Comparison of ENCODE assay signal across 22 mouse cellular contexts in the genomic region with DNA sequence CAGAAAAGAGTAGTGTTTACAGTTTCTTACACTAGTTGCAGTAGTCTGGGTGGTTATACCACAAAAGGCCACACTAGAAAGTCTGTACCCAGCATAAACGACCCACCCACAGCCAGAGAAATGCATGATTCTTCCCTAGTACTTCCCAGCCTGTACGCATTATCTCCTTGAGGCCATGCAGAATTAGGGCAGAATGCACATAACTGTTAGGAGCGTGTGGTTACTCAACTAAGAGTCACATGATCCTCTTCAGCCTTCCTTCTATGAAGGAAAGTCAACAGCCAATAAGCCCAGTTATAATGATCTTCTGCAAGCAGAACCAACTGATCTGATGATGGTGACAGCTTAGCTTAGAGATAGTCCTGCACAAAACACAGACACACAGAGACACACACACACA. TPM values are rescaled to one million over a fixed set of nuclear protein-coding genes. Genes with fewer than 3 reads are reported as not detected.
DNase-seq lines count a peak whose midpoint lies in the region; ATAC-seq and TF ChIP-seq lines count a peak whose summit lies in the region.
"Had no signal": no experiment of that assay in that cellular context is flagged by ENCODE, and none has a peak within 500 bp of the region (broad histone marks: within the 10 kb centered on the region; RNA-seq: fewer than 3 reads in every experiment).

No protein-coding gene starts in this region.

- ATAC-seq in G1E (ENCODE audit: extremely low read depth, insufficient number of reproducible peaks, low FRiP score, poor library complexity, severe bottlenecking) = peak; percentile 34; the same call in 1 of the 2 replicates
- peak; percentile 59 for ATAC-seq in liver, embryonic 14.5 days (ENCODE audit: insufficient read depth)
- ATAC-seq in megakaryocyte progenitor cell, adult 5-6 weeks (replicated peaks; ENCODE audit: poor library complexity) = peak; percentile 81
- ATAC-seq: forebrain, embryonic 14.5 days had no signal

- no peak overlapping the region for H3K27ac ChIP-seq in liver, embryonic 14.5 days
- no peak overlapping the region for H3K27ac ChIP-seq in heart, adult 2 months
- H3K27ac ChIP-seq: embryonic facial prominence, embryonic 15.5 days; forebrain, embryonic 10.5 days; gastrocnemius, adult 2 months; heart, embryonic 10.5 days; heart, embryonic 15.5 days; hindbrain, embryonic 10.5 days; hindbrain, embryonic 14.5 days had no signal

- peaks cover 20% of the 10 kb centered on the region for H3K27me3 ChIP-seq in G1E (ENCODE audit: insufficient read depth, low read length)
- no peaks in the 10 kb centered on the region for H3K27me3 ChIP-seq in liver, embryonic 14.5 days (ENCODE audit: control insufficient read depth, insufficient read depth, low read length)
- H3K27me3 ChIP-seq in heart, adult 2 months (ENCODE audit: control insufficient read depth, insufficient read depth, low read length) = no peaks in the 10 kb centered on the region
- H3K27me3 ChIP-seq: embryonic facial prominence, embryonic 15.5 days; heart, embryonic 15.5 days had no signal

- WGBS in liver, embryonic 14.5 days (ENCODE audit: insufficient replicate concordance) = 12% methylated on average over 3 of the region's 3 CpGs
- WGBS in heart, adult 2 months = 66% methylated on average over 3 of the region's 3 CpGs

- no peak overlapping the region for H3K4me2 ChIP-seq in liver, embryonic 14.5 days (ENCODE audit: low read depth)
- H3K4me2 ChIP-seq: embryonic facial prominence, embryonic 15.5 days; heart, embryonic 15.5 days; hindbrain, embryonic 14.5 days had no signal

- TF ChIP-seq POLR2A in heart, adult 2 months (IDR thresholded peaks at IDR 0.05; ENCODE audit: insufficient read depth, low read depth, low read length) = no peak

- DNase-seq in G1E (ENCODE audit: low spot score) = no peak
- DNase-seq in adipocyte (ENCODE audit: low spot score) = peak; percentile 45
- DNase-seq in liver, embryonic 14.5 days (ENCODE audit: low read depth in 3 of 3, low spot score in 3 of 3) = no peak
- DNase-seq in layer of hippocampus, adult 9-11 months = no peak
- no peak for DNase-seq in c-Kit-positive CD71-positive TER-119-positive erythroid progenitor cells, embryonic 14.5 days (ENCODE audit: low spot score)
- DNase-seq in heart, adult 2 months = no peak
- DNase-seq: adrenal gland, postnatal 10 days; cerebellum, adult 11-12 months; cerebellum, adult 9-10 months; cerebellum, postnatal 25 days; gastrocnemius, adult 2 months; gastrocnemius, postnatal 25 days; heart, postnatal 14 days had no signal

- no peak for TF ChIP-seq CTCF in G1E (IDR thresholded peaks at IDR 0.05; ENCODE audit: low read depth, low read length)
- no peak for TF ChIP-seq CTCF in liver, embryonic 14.5 days (IDR thresholded peaks at IDR 0.05; ENCODE audit: low read depth)
- no peak for TF ChIP-seq CTCF in heart, adult 2 months (IDR thresholded peaks at IDR 0.05)

- no peak overlapping the region for H3K9ac ChIP-seq in liver, embryonic 14.5 days (replicated peaks)
- H3K9ac ChIP-seq in heart, adult 2 months (ENCODE audit: low read depth, low read length) = no peak overlapping the region
- H3K9ac ChIP-seq: embryonic facial prominence, embryonic 15.5 days; heart, embryonic 15.5 days; hindbrain, embryonic 14.5 days had no signal

- no peaks in the 10 kb centered on the region for H3K36me3 ChIP-seq in G1E (replicated peaks)
- H3K36me3 ChIP-seq in liver, embryonic 14.5 days (replicated peaks; ENCODE audit: control insufficient read depth, insufficient read depth, low read depth) = no peaks in the 10 kb centered on the region
- H3K36me3 ChIP-seq in heart, adult 2 months (ENCODE audit: control insufficient read depth, insufficient read depth, low read length) = no peaks in the 10 kb centered on the region
- H3K36me3 ChIP-seq: embryonic facial prominence, embryonic 15.5 days; forebrain, embryonic 10.5 days; heart, embryonic 10.5 days; heart, embryonic 15.5 days; hindbrain, embryonic 10.5 days had no signal

- peaks cover 19% of the 10 kb centered on the region for H3K4me1 ChIP-seq in G1E (ENCODE audit: insufficient read depth, low read depth, low read length)
- peaks cover 0 to 8% of the 10 kb centered on the region in 2 experiments; a peak in 2 of 4 replicates for H3K4me1 ChIP-seq in liver, embryonic 14.5 days (replicated peaks; ENCODE audit: control insufficient read depth in 2 of 2, insufficient read depth in 2 of 2, low read length in 1 of 2)
- H3K4me1 ChIP-seq in heart, adult 2 months (ENCODE audit: control insufficient read depth, insufficient read depth, low read length) = no peaks in the 10 kb centered on the region
- H3K4me1 ChIP-seq: embryonic facial prominence, embryonic 15.5 days; heart, embryonic 15.5 days; hindbrain, embryonic 10.5 days had no signal

- no peaks in the 10 kb centered on the region for H3K79me2 ChIP-seq in heart, adult 2 months (replicated peaks; ENCODE audit: control insufficient read depth, insufficient read depth, low read length)

- intact Hi-C loops in heart, adult 2 months (cut with DNase I) = loop anchor here (5.0 to 10.0 kb wide), 2 partner anchors 143 to 1125 kb away; partner anchors contain the start of gene Abcc12

- H3K4me3 ChIP-seq in G1E (ENCODE audit: low read depth, low read length) = no peak overlapping the region
- no peak overlapping the region for H3K4me3 ChIP-seq in liver, embryonic 14.5 days (ENCODE audit: insufficient read depth in 1 of 2, low read depth in 2 of 2, low read length in 2 of 2)
- H3K4me3 ChIP-seq in heart, adult 2 months = no peak overlapping the region
- H3K4me3 ChIP-seq: embryonic facial prominence, embryonic 15.5 days; erythroblast, embryonic 14.5 days; forebrain, embryonic 10.5 days; gastrocnemius, adult 2 months; heart, embryonic 10.5 days; heart, embryonic 15.5 days; hindbrain, embryonic 10.5 days had no signal

- TF ChIP-seq EP300 in liver, embryonic 14.5 days (IDR thresholded peaks at IDR 0.05; ENCODE audit: low read depth) = peak; percentile 44
- TF ChIP-seq EP300 in heart, adult 2 months (IDR thresholded peaks at IDR 0.05; ENCODE audit: insufficient read depth, low read depth, low read length) = no peak

- H3K9me3 ChIP-seq in G1E (replicated peaks) = no peaks in the 10 kb centered on the region
- H3K9me3 ChIP-seq in liver, embryonic 14.5 days (ENCODE audit: control insufficient read depth, low read length) = no peaks in the 10 kb centered on the region
- H3K9me3 ChIP-seq: embryonic facial prominence, embryonic 15.5 days; forebrain, embryonic 10.5 days; heart, embryonic 10.5 days; heart, embryonic 15.5 days; hindbrain, embryonic 10.5 days had no signal

RNA-seq across cellular contexts. Expression of gene 4921524J17Rik, which starts 26.9 kb away (rescaled TPM):
- total RNA-seq in G1E (2014; fragmentation: Nextera tagmentation) (31.5 and 35.1 TPM in 2 replicates), G1E (2017) (24.8 and 40.8 TPM in 2 replicates)
- polyA plus RNA-seq in G1E (2012) = 27.1 and 28.5 TPM in 2 replicates
- 5.4 and 7.0 TPM in 2 replicates for polyA plus RNA-seq in liver, embryonic 14.5 days (2012; rRNA removed)
- 15.4 and 17.1 TPM in 2 replicates for polyA plus RNA-seq in liver, embryonic 14.5 days (2014; fragmentation: Nextera tagmentation; extraction: Ambion mirVana)
- total RNA-seq in megakaryocyte progenitor cell, adult 5-6 weeks (2015) = 33.6 and 42.2 TPM in 2 replicates
- 58.3 and 61.4 TPM in 2 replicates for total RNA-seq in megakaryocyte progenitor cell, adult 5-6 weeks (2017)
- 10 to 100 TPM; 18.3 to 22.5 TPM for total RNA-seq in heart, adult 2 months (2021)
- 8.1 and 11.4 TPM in 2 replicates for polyA plus RNA-seq in heart, adult 2 months (2012; rRNA removed)

RNA-seq across cellular contexts. Expression of gene Gpt2, which starts 32.8 kb away (rescaled TPM):
- total RNA-seq in G1E (2014; fragmentation: Nextera tagmentation) = not detected in 2 replicates
- 0.12 and 0.49 TPM in 2 replicates for total RNA-seq in G1E (2017)
- polyA plus RNA-seq in G1E (2012) = not detected in 2 replicates
- 8.1 and 8.7 TPM in 2 replicates for polyA plus RNA-seq in liver, embryonic 14.5 days (2012; rRNA removed)
- 13.1 and 15.5 TPM in 2 replicates for polyA plus RNA-seq in liver, embryonic 14.5 days (2014; fragmentation: Nextera tagmentation; extraction: Ambion mirVana)
- 2.5 and 3.5 TPM in 2 replicates for total RNA-seq in megakaryocyte progenitor cell, adult 5-6 weeks (2015)
- 4.6 and 5.3 TPM in 2 replicates for total RNA-seq in megakaryocyte progenitor cell, adult 5-6 weeks (2017)
- 10 to 100 TPM; 32.4 to 35.2 TPM for total RNA-seq in heart, adult 2 months (2021)
- polyA plus RNA-seq in heart, adult 2 months (2012; rRNA removed) = 19.7 and 30.0 TPM in 2 replicates
- polyA plus RNA-seq: erythroblast, embryonic 14.5 days had no signal

Comparison
In these comparisons a context has a peak if more than half of its experiments do, and no peak if none do; other contexts are left out.
1. RNA of gene Gpt2, which starts 32.8 kb away (total RNA-seq): 32.4 to 35.2 TPM in heart, adult 2 months; 2.5 to 5.3 TPM in megakaryocyte progenitor cell, adult 5-6 weeks and 0.12 to 0.49 TPM in G1E; every median in the first group is over 4 times any median in the second.
2. Peak in every context shown above with its lines, with median percentiles within 50 percentile points of each other: ATAC-seq.